In the genomic region with DNA sequence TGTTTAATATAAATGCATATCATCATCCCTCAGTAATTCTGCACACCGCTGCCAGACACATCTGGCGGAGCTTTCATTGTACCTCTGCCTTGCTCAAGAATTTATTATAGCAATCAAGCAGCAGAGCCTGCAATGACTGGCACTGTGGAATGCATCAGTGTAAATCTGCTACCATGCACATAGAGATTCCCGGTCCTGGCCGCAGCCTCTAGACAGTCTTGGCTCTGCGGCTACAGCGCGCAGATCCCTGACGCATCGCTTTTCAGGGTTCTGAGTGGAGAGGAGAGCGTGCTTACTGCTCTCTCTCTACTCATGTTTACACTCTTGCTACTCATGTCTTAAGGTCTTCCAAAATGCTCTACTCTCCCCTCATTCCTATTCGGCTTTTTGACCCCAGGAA, we compare ENCODE assay signal across 26 mouse cellular contexts. TPM values are rescaled to one million over a fixed set of nuclear protein-coding genes. Genes with fewer than 3 reads are reported as not detected.
DNase-seq lines count a peak whose midpoint lies in the region; ATAC-seq lines count a peak whose summit lies in the region.
"Had no signal": no experiment of that assay in that cellular context is flagged by ENCODE, and none has a peak within 500 bp of the region (broad histone marks: within the 10 kb centered on the region; RNA-seq: fewer than 3 reads in every experiment).

No protein-coding gene starts in this region.

- no peak overlapping the region for H3K9ac ChIP-seq in limb, embryonic 13.5 days
- H3K9ac ChIP-seq in forebrain, embryonic 16.5 days (replicated peaks; ENCODE audit: low read depth, low read length), result no peak overlapping the region
- H3K9ac ChIP-seq in neural tube, embryonic 13.5 days, result no peak overlapping the region
- no peak overlapping the region for H3K9ac ChIP-seq in liver, embryonic 12.5 days
- H3K9ac ChIP-seq: embryonic facial prominence, embryonic 12.5 days; heart, embryonic 12.5 days; liver, embryonic 13.5 days; lung, embryonic 14.5 days had no signal

- 55% methylated on average over 11 of the region's 11 CpGs for WGBS in limb, embryonic 13.5 days
- WGBS in limb, embryonic 10.5 days, result 79% methylated on average over 11 of the region's 11 CpGs
- 81% methylated on average over 11 of the region's 11 CpGs for WGBS in forebrain, embryonic 16.5 days
- 37% methylated on average over 11 of the region's 11 CpGs for WGBS in neural tube, embryonic 13.5 days
- 85% methylated on average over 11 of the region's 11 CpGs for WGBS in liver, embryonic 12.5 days (ENCODE audit: insufficient replicate concordance)

- no peak overlapping the region for H3K27ac ChIP-seq in limb, embryonic 13.5 days
- no peak overlapping the region for H3K27ac ChIP-seq in limb, embryonic 10.5 days
- H3K27ac ChIP-seq in forebrain, embryonic 16.5 days (ENCODE audit: low read length), result no peak overlapping the region
- H3K27ac ChIP-seq in neural tube, embryonic 13.5 days (replicated peaks), result peak overlapping the region; percentile 81
- H3K27ac ChIP-seq in liver, embryonic 12.5 days, result no peak overlapping the region
- H3K27ac ChIP-seq: embryonic facial prominence, embryonic 12.5 days; kidney, postnatal 0 days; liver, embryonic 13.5 days had no signal

- no peak for DNase-seq in frontal cortex, postnatal 10 days (ENCODE audit: low spot score in 2 of 2)
- no peak for DNase-seq in limb, embryonic 10.5 days (ENCODE audit: low spot score)
- DNase-seq: adrenal gland, postnatal 10 days; cerebellum, adult 11 months; cerebellum, postnatal 10 days; heart, postnatal 14 days; kidney, adult 18-20 months; left cerebral cortex, postnatal 4 days; liver, embryonic 13.5 days; lung, embryonic 14.5 days; lung, postnatal 36 days; retina, postnatal 1 day; right cerebral cortex, postnatal 4 days; thymus, adult 2 months had no signal

- ATAC-seq in frontal cortex, adult (ENCODE audit: low TSS enrichment), result peak; percentile 67; the same call in 1 of the 2 replicates
- peak; percentile 51; the same call in 1 of the 2 replicates for ATAC-seq in limb, embryonic 13.5 days (ENCODE audit: low FRiP score, low read depth)
- peak; percentile 58; the same call in 1 of the 2 replicates for ATAC-seq in forebrain, embryonic 16.5 days
- ATAC-seq in neural tube, embryonic 13.5 days (ENCODE audit: low read depth), result peak; percentile 89
- no peak for ATAC-seq in liver, embryonic 12.5 days
- ATAC-seq in inflammation-experienced regulatory T-cells, adult 6 months, result no peak
- ATAC-seq: CD4-positive, CD25-positive, alpha-beta regulatory T cell, adult 4 months; Patski had no signal

- no peak overlapping the region for H3K4me3 ChIP-seq in limb, embryonic 13.5 days
- H3K4me3 ChIP-seq in limb, embryonic 10.5 days, result no peak overlapping the region
- no peak overlapping the region for H3K4me3 ChIP-seq in forebrain, embryonic 16.5 days (replicated peaks; ENCODE audit: low read length)
- no peak overlapping the region for H3K4me3 ChIP-seq in neural tube, embryonic 13.5 days
- H3K4me3 ChIP-seq in liver, embryonic 12.5 days, result no peak overlapping the region
- H3K4me3 ChIP-seq: embryonic facial prominence, embryonic 12.5 days; erythroblast, embryonic 14.5 days; heart, embryonic 12.5 days; liver, embryonic 13.5 days had no signal

- no peaks in the 10 kb centered on the region for H3K27me3 ChIP-seq in limb, embryonic 13.5 days
- H3K27me3 ChIP-seq in limb, embryonic 10.5 days (ENCODE audit: low read depth, poor library complexity, severe bottlenecking), result no peaks in the 10 kb centered on the region
- no peaks in the 10 kb centered on the region for H3K27me3 ChIP-seq in forebrain, embryonic 16.5 days (replicated peaks; ENCODE audit: control insufficient read depth, insufficient read depth, low read length)
- no peaks in the 10 kb centered on the region for H3K27me3 ChIP-seq in neural tube, embryonic 13.5 days
- no peaks in the 10 kb centered on the region for H3K27me3 ChIP-seq in liver, embryonic 12.5 days (replicated peaks)
- H3K27me3 ChIP-seq: embryonic facial prominence, embryonic 12.5 days; heart, embryonic 12.5 days; liver, embryonic 13.5 days had no signal

- H3K4me1 ChIP-seq in limb, embryonic 13.5 days, result peaks cover 10% of the 10 kb centered on the region; the same call in 1 of the 2 replicates
- peaks cover 8% of the 10 kb centered on the region for H3K4me1 ChIP-seq in limb, embryonic 10.5 days
- peaks cover 3% of the 10 kb centered on the region for H3K4me1 ChIP-seq in forebrain, embryonic 16.5 days (replicated peaks; ENCODE audit: control insufficient read depth, insufficient read depth, low read length)
- peaks cover 32% of the 10 kb centered on the region for H3K4me1 ChIP-seq in neural tube, embryonic 13.5 days (replicated peaks)
- no peaks in the 10 kb centered on the region for H3K4me1 ChIP-seq in liver, embryonic 12.5 days
- H3K4me1 ChIP-seq: embryonic facial prominence, embryonic 12.5 days; heart, embryonic 12.5 days; liver, embryonic 13.5 days had no signal

- no peaks in the 10 kb centered on the region for H3K36me3 ChIP-seq in limb, embryonic 13.5 days
- H3K36me3 ChIP-seq in limb, embryonic 10.5 days, result no peaks in the 10 kb centered on the region
- no peaks in the 10 kb centered on the region for H3K36me3 ChIP-seq in forebrain, embryonic 16.5 days (ENCODE audit: control insufficient read depth, insufficient read depth)
- H3K36me3 ChIP-seq in neural tube, embryonic 13.5 days, result no peaks in the 10 kb centered on the region
- peaks cover 4% of the 10 kb centered on the region for H3K36me3 ChIP-seq in liver, embryonic 12.5 days
- H3K36me3 ChIP-seq: embryonic facial prominence, embryonic 12.5 days; liver, embryonic 13.5 days had no signal

- H3K9me3 ChIP-seq in limb, embryonic 13.5 days, result no peaks in the 10 kb centered on the region
- H3K9me3 ChIP-seq in limb, embryonic 10.5 days (replicated peaks), result no peaks in the 10 kb centered on the region
- no peaks in the 10 kb centered on the region for H3K9me3 ChIP-seq in forebrain, embryonic 16.5 days (ENCODE audit: control insufficient read depth, low read length)
- no peaks in the 10 kb centered on the region for H3K9me3 ChIP-seq in neural tube, embryonic 13.5 days
- no peaks in the 10 kb centered on the region for H3K9me3 ChIP-seq in liver, embryonic 12.5 days (replicated peaks)
- H3K9me3 ChIP-seq: embryonic facial prominence, embryonic 12.5 days; heart, embryonic 12.5 days; liver, embryonic 13.5 days had no signal

- 0 out of 2 replicates have a peak overlapping the region, but pooled peaks have one; percentile 15 for H3K4me2 ChIP-seq in limb, embryonic 13.5 days (replicated peaks)
- no peak overlapping the region for H3K4me2 ChIP-seq in forebrain, embryonic 16.5 days (ENCODE audit: low read length)
- H3K4me2 ChIP-seq in neural tube, embryonic 13.5 days, result peak overlapping the region; percentile 30
- no peak overlapping the region for H3K4me2 ChIP-seq in liver, embryonic 12.5 days
- H3K4me2 ChIP-seq: embryonic facial prominence, embryonic 12.5 days; heart, embryonic 12.5 days; liver, embryonic 13.5 days; lung, embryonic 14.5 days had no signal

RNA-seq across cellular contexts. Expression of a gene that starts 28.3 kb away (rescaled TPM):
- polyA plus RNA-seq in limb, embryonic 13.5 days (2015; fragmentation: Nextera tagmentation; extraction: Ambion mirVana), result 0.26 TPM in 1 of 2 replicates, not detected in the other
- polyA plus RNA-seq in limb, embryonic 10.5 days (2016; fragmentation: Nextera tagmentation; extraction: Ambion mirVana), result not detected in 2 replicates
- polyA plus RNA-seq in forebrain, embryonic 16.5 days (2015; fragmentation: Nextera tagmentation; extraction: Ambion mirVana), result not detected in 2 replicates
- polyA plus RNA-seq in neural tube, embryonic 13.5 days (2015; fragmentation: Nextera tagmentation; extraction: Ambion mirVana), result not detected in 2 replicates
- 50.0 and 50.6 TPM in 2 replicates for polyA plus RNA-seq in liver, embryonic 12.5 days (2016; fragmentation: Nextera tagmentation; extraction: Ambion mirVana)
- not detected for polyA plus RNA-seq in inflammation-experienced regulatory T-cells, adult 6 months (2017; shearing (Covaris generic))
- polyA plus RNA-seq: CD4-positive, CD25-positive, alpha-beta regulatory T cell, adult 4 months; erythroblast, embryonic 14.5 days; lung, embryonic 14.5 days; Patski; thymus, adult 2 months had no signal

Comparison
In these comparisons a context has a peak if more than half of its experiments do, and no peak if none do; other contexts are left out.
1. ATAC-seq: peak in frontal cortex, adult (single experiment), limb, embryonic 13.5 days (single experiment), forebrain, embryonic 16.5 days (single experiment) and neural tube, embryonic 13.5 days (single experiment); none in liver, embryonic 12.5 days (single experiment) and inflammation-experienced regulatory T-cells, adult 6 months (single experiment).
2. H3K4me2 ChIP-seq: peak in limb, embryonic 13.5 days (single experiment) and neural tube, embryonic 13.5 days (single experiment); none in forebrain, embryonic 16.5 days (single experiment) and liver, embryonic 12.5 days (single experiment).
3. RNA of a gene that starts 28.3 kb away (polyA plus RNA-seq): 50.0 to 50.6 TPM in liver, embryonic 12.5 days; not detected in neural tube, embryonic 13.5 days, 0.26 TPM in limb, embryonic 13.5 days, not detected in limb, embryonic 10.5 days, not detected in forebrain, embryonic 16.5 days and not detected in inflammation-experienced regulatory T-cells, adult 6 months; every median in the first group is over 10 times any median in the second.